Mouse (Mus musculus): ENCODE measurements around the gene Tbc1d8. TPM values are rescaled to one million over a fixed set of nuclear protein-coding genes. Genes with fewer than 3 reads are reported as not detected.

Tbc1d8 gene
- polyA plus RNA-seq, 1 experiment from 2014 or later, result 7.3 TPM

DNA sequence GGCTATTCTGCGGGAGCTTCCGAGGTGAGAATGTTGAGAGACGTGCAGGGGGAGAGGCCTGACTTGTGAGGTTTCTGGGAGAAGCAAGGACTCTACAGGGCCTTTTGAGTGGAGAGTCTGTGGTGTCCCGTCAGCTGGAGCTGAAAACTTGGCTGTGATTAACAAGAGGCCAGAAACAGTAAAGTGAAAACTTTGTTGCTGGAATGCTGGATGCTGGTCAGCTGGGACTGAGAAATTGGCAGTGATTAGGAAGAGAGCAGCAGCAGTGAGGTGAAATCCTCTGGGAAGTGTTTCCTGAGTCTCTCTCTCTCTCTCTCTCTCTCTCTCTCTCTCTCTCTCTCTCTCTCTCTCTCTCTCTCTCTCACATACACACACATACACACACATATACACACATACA lies 136.7 kb downstream of the Tbc1d8 start:
- no peak for ATAC-seq (replicated peaks; ENCODE audit: low FRiP score, low read depth)
- H3K4me3 ChIP-seq (replicated peaks; ENCODE audit: low read depth, low read length), result no peak overlapping the region
- H3K9ac ChIP-seq (ENCODE audit: low read depth, low read length), result no peak overlapping the region
- H3K27ac ChIP-seq, result no peak overlapping the region
- no peaks in the 10 kb centered on the region for H3K36me3 ChIP-seq (ENCODE audit: insufficient read depth, low read length)
- no peak overlapping the region for H3K4me2 ChIP-seq (ENCODE audit: low read length)
- H3K9me3 ChIP-seq (replicated peaks; ENCODE audit: low read length), result no peaks in the 10 kb centered on the region
- no peak for DNase-seq (ENCODE audit: low spot score)
- TF ChIP-seq CTCF (IDR thresholded peaks at IDR 0.05; ENCODE audit: low read depth), result no peak
- H3K4me1 ChIP-seq (replicated peaks; ENCODE audit: insufficient read depth, low read length), result no peaks in the 10 kb centered on the region; the same call in 1 of the 2 replicates
- H3K27me3 ChIP-seq (ENCODE audit: insufficient read depth, low read length), result no peaks in the 10 kb centered on the region
- 78% methylated on average over 4 of the region's 4 CpGs for WGBS

DNA sequence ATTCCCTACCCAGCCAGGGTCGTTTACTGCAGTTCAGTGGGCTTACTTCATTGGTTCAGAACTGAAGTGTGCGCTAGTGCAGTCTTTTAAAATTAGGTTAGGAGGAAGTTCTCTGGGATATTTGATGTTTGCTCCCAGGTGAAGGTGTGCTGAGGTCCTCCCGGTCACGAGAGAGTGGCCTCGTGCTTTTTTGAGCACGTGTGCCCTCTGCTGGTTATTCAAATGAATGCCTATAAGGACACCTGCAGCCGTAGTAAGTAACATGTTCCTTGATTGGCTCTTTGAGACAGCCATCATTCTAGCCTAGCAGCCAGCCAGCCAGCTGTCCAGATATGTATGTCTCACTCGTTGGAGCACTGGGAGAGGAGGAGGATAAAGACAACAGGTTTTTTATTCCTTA lies 137.9 kb downstream of the Tbc1d8 start:
- Histone ChIP-seq H3K36me3 (ENCODE audit: insufficient read depth, low read length) (no peaks in the 10 kb centered on the region), H3K27ac (no peak overlapping the region), H3K9ac (ENCODE audit: low read depth, low read length) (no peak overlapping the region), H3K4me3 (replicated peaks; ENCODE audit: low read depth, low read length) (no peak overlapping the region), H3K27me3 (ENCODE audit: insufficient read depth, low read length) (no peaks in the 10 kb centered on the region), H3K4me2 (ENCODE audit: low read length) (no peak overlapping the region), H3K9me3 (replicated peaks; ENCODE audit: low read length) (no peaks in the 10 kb centered on the region), H3K4me1 (replicated peaks; ENCODE audit: insufficient read depth, low read length) (no peaks in the 10 kb centered on the region; the same call in 1 of the 2 replicates)
- WGBS, result 14% methylated on average over 8 of the region's 8 CpGs
- peak; percentile 36; the same call in 1 of the 2 replicates for ATAC-seq (replicated peaks; ENCODE audit: low FRiP score, low read depth)
- TF ChIP-seq CTCF (IDR thresholded peaks at IDR 0.05; ENCODE audit: low read depth), result peak; percentile 85
- peak; percentile 74 for DNase-seq (ENCODE audit: low spot score)

DNA sequence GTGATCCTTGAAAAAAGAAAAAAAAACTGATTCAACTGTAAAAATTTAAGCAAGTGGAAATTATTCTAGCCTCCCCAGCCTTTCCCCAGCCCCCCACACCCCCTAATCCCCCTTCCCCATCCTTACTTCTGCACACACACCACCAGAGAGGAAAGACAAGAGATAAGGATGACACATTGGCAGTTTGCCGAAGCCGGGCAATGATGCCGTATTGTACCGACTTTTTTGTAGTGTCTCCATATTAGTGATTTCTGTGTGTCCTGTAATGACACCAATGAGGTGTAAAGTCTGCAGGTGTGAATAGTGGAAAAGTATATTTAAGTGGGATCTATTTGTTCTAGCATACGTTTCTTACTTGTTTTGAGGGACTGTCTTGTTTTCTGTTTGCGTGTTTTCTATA lies 138.4 kb downstream of the Tbc1d8 start:
- H3K4me2 ChIP-seq (ENCODE audit: low read length), result no peak overlapping the region
- no peak for TF ChIP-seq CTCF (IDR thresholded peaks at IDR 0.05; ENCODE audit: low read depth)
- no peaks in the 10 kb centered on the region for H3K9me3 ChIP-seq (replicated peaks; ENCODE audit: low read length)
- no peak overlapping the region for H3K27ac ChIP-seq
- no peaks in the 10 kb centered on the region; the same call in 1 of the 2 replicates for H3K4me1 ChIP-seq (replicated peaks; ENCODE audit: insufficient read depth, low read length)
- ATAC-seq (replicated peaks; ENCODE audit: low FRiP score, low read depth), result no peak
- 73% methylated on average over 6 of the region's 6 CpGs for WGBS
- H3K9ac ChIP-seq (ENCODE audit: low read depth, low read length), result no peak overlapping the region
- no peaks in the 10 kb centered on the region for H3K27me3 ChIP-seq (ENCODE audit: insufficient read depth, low read length)
- no peaks in the 10 kb centered on the region for H3K36me3 ChIP-seq (ENCODE audit: insufficient read depth, low read length)
- H3K4me3 ChIP-seq (replicated peaks; ENCODE audit: low read depth, low read length), result no peak overlapping the region
- no peak for DNase-seq (ENCODE audit: low spot score)

DNA sequence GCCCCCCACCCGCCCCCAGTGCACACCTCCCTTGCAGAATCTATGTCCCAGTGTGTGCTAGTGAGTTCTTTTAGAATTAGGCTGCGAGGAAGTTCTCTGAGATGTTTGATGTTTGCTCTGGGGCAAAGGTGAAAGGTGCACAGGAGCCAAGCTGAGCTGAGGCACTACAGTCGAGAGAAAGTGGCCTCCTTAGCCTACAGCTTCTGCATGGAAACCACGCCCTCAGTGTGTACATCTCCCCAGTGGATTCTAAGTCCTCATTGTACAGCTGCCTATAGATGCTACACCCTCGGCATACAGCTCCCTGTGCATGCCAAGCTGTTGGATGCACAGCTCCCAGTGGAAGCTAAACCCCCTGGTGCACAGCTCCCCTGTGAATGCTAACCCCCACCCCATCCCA lies 139.1 kb downstream of the Tbc1d8 start:
- TF ChIP-seq CTCF (IDR thresholded peaks at IDR 0.05; ENCODE audit: low read depth), result no peak
- ATAC-seq (replicated peaks; ENCODE audit: low FRiP score, low read depth), result no peak

DNA sequence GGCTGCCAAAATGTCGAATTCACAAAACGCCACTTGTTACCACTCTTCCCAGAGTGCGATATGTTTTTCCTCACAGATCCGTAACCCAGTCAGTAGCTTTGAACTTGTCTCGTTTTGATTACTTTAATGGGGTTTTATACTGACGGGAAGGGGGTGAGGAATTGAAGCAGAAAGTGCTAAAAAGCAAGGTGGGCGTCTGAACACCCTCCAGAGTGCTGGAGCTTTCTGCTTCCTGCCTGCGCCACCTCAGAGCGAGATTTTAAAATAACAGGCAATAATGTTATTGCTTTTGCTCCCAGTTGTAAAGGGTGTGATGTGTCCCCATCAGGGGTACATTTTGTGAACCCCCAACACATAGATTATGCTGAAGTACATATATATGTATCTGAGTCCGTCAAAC lies 139.7 kb downstream of the Tbc1d8 start:
- Histone ChIP-seq H3K4me1 (replicated peaks; ENCODE audit: insufficient read depth, low read length) (no peaks in the 10 kb centered on the region; the same call in 1 of the 2 replicates), H3K27ac (no peak overlapping the region), H3K9me3 (replicated peaks; ENCODE audit: low read length) (no peaks in the 10 kb centered on the region), H3K27me3 (ENCODE audit: insufficient read depth, low read length) (no peaks in the 10 kb centered on the region), H3K9ac (ENCODE audit: low read depth, low read length) (no peak overlapping the region), H3K4me3 (replicated peaks; ENCODE audit: low read depth, low read length) (no peak overlapping the region), H3K4me2 (ENCODE audit: low read length) (no peak overlapping the region), H3K36me3 (ENCODE audit: insufficient read depth, low read length) (no peaks in the 10 kb centered on the region)
- ATAC-seq (replicated peaks; ENCODE audit: low FRiP score, low read depth) (no peak), DNase-seq (ENCODE audit: low spot score) (no peak)
- 60% methylated on average over 10 of the region's 10 CpGs for WGBS
- TF ChIP-seq CTCF (IDR thresholded peaks at IDR 0.05; ENCODE audit: low read depth), result no peak

More for the DNA sequence above, 139.1 kb downstream of the Tbc1d8 start:
- H3K27ac ChIP-seq, result no peak overlapping the region
- H3K4me2 ChIP-seq (ENCODE audit: low read length), result no peak overlapping the region
- 52% methylated on average over 5 of the region's 5 CpGs for WGBS
- no peak overlapping the region for H3K9ac ChIP-seq (ENCODE audit: low read depth, low read length)
- no peaks in the 10 kb centered on the region for H3K9me3 ChIP-seq (replicated peaks; ENCODE audit: low read length)
- H3K27me3 ChIP-seq (ENCODE audit: insufficient read depth, low read length), result no peaks in the 10 kb centered on the region
- no peak for DNase-seq (ENCODE audit: low spot score)
- H3K36me3 ChIP-seq (ENCODE audit: insufficient read depth, low read length), result no peaks in the 10 kb centered on the region
- no peaks in the 10 kb centered on the region; the same call in 1 of the 2 replicates for H3K4me1 ChIP-seq (replicated peaks; ENCODE audit: insufficient read depth, low read length)
- H3K4me3 ChIP-seq (replicated peaks; ENCODE audit: low read depth, low read length), result no peak overlapping the region

DNA sequence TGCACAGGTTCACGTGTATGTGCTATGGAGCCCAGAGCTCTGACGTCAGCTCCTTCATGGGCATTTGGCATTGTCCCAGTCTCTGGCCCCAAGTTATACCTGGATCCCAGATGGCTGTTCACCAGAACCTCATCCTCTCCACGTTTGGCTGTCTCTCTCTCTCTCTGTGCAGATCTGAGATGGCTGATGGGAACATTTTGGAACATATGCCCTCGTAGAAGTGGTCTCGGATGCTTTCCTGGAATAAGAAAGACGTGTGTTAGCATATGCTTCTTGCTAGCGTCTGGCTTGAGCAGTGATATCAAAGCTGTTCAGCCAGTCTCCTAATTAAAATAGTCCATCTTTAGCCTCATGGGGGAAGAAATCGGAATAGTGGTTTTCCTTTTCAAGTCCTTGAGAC lies 141.8 kb downstream of the Tbc1d8 start:
- H3K9me3 ChIP-seq (replicated peaks; ENCODE audit: low read length), result no peaks in the 10 kb centered on the region
- no peak overlapping the region for H3K4me3 ChIP-seq (replicated peaks; ENCODE audit: low read depth, low read length)
- 85% methylated on average over 8 of the region's 8 CpGs for WGBS
- H3K36me3 ChIP-seq (ENCODE audit: insufficient read depth, low read length), result no peaks in the 10 kb centered on the region
- ATAC-seq (replicated peaks; ENCODE audit: low FRiP score, low read depth) (no peak), DNase-seq (ENCODE audit: low spot score) (no peak)
- no peak overlapping the region for H3K9ac ChIP-seq (ENCODE audit: low read depth, low read length)
- no peaks in the 10 kb centered on the region; the same call in 1 of the 2 replicates for H3K4me1 ChIP-seq (replicated peaks; ENCODE audit: insufficient read depth, low read length)
- no peak overlapping the region for H3K4me2 ChIP-seq (ENCODE audit: low read length)
- no peaks in the 10 kb centered on the region for H3K27me3 ChIP-seq (ENCODE audit: insufficient read depth, low read length)
- no peak for TF ChIP-seq CTCF (IDR thresholded peaks at IDR 0.05; ENCODE audit: low read depth)
- H3K27ac ChIP-seq, result no peak overlapping the region
